Mouse (Mus musculus): ENCODE data around the gene Ndufc2.

The Ndufc2 gene

DNA sequence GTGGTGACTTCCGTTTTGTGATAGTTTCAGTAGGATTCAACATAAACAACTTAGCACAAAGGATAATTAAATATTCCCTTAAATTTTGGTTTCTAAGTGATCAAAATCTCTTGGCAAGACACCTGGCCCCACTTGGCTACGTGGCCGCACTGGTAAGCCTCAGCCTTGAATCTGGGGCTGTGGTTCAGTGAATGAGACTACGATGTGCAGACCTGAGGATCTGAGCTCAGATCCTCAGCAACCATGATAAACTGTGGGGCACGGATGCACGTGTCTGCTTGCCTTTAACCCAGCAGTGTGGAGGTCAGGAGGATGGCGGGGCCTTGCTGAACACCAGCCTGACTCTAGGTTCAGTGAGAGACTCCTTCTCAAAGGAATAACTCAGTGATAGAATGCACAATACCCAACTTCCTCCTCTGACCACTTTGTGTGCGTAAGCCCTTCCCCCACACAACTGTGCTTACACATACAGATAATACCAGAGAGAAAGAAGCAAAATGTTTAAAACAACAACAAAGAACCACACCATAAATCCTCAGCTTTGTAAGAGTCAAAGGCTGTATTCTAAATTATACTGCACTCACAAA lies 12.1 kb upstream of the Ndufc2 start:
- in situ Hi-C loops (cut with MboI, MseI) = no loop called here

DNA sequence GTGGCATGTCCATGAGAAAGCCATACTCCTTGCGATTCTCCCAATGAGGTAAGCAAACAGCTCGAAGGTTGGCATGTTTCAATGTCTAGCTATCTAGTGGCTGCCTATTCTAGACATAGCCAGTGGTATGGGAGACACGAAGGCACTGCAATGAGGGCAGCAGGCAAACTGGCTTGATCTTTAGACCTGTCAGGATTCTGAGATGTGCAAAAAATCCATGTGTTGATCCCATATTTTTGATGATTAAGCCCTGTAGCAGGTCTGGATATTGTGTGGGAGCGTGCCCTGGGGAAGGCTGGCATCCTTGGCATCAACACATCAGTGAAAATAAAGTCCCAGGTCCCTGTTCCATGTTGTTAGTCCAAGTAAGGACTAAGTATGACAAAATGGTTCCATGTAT lies 11.3 kb upstream of the Ndufc2 start:
- in situ Hi-C loops (cut with MboI, MseI) = no loop called here

DNA sequence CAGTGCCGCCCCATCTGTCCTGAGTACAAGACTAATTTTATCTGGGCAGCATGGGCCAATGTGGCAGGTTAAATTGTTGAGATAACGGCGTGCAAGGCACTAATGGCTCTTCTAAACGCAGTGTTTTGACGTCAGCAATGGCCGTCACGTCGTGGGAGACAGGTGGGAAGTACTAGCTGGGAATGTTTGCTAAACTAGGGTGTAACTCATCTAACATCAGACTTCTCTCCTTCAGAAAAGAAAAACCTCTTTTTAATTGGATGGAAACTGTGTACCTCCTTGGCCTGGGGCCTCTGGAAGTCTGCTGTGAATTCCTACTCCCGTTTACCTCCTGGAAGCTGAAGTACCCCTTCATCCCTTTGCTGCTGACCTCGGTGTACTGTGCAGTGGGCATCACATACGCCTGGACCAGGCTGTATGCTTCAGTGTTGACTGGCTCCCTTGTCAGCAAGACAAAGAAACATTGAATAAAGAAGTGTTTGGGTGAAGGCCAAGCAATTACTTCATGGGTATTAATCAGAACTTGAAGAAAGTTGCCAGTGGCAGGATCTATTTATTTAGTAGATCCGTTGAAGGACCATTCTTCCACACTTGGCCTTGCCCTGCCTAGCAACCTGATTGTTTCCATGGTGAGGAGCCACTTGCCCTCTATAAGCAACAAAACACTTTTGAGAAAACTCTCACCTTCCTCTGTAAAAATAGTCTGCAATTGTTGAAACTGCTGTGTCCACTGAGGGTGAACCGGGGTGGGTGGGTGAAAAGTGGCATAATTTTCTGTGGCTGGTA lies 8.3 kb upstream of the Ndufc2 start:
- in situ Hi-C loops (cut with MboI, MseI) = no loop called here

DNA sequence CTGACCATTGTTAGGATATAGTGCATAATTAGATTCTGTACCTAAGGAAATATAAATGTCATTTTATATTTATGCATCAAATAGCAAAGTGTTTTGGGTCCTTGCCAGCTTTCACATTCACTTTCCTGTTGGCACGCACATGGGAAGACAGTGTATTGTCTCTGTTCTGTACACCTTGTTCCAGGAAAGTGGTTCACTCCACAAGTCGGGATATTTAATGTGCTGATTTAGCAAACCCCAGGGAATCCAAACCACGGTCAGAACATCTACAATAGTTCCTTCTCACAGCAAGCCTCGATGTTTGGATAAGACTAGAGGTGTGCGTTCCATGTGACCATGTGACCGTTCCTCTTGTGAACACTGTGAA lies 7.7 kb upstream of the Ndufc2 start:
- in situ Hi-C loops (cut with MboI, MseI) = no loop called here

DNA sequence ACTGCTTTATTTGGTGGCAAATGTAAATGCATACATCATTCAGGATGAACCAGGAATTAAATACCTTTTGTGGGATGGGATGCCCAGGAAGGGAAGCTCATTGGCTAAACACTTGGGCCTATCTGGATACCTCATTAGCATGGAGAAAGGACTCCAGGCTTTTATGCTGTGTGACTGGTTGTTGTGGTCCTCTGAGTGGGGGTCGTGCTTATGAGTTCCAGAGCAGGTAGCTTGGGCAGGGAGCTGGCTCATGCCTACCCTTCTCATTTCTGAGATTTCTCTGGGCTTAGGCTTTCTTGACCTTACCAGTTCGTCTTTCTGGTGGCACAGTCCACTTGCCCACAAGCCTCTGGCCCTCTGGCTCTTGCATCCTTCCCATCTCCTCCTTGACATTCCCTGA lies 5.4 kb upstream of the Ndufc2 start:
- in situ Hi-C loops (cut with MboI, MseI) = no loop called here

DNA sequence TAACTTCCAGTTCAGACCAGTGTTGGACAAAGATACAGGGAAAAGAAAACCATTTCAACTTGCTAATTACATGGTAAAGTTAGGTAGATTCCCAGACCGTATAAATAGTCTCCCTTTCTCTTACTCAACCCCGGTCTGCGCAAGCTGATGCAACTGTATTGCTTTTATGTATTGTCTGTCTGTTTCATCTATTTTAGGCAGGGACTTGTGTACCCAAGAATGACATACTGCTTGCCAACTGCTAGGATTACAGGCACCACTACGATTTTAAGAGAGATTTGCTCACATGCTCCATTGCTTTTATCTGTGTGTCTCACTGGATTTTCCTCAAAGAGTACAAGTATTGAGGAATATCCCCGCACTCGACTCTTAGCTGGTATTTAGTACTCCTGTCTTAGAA lies 860 bp upstream of the Ndufc2 start:
- in situ Hi-C loops (cut with MboI, MseI) = no loop called here

DNA sequence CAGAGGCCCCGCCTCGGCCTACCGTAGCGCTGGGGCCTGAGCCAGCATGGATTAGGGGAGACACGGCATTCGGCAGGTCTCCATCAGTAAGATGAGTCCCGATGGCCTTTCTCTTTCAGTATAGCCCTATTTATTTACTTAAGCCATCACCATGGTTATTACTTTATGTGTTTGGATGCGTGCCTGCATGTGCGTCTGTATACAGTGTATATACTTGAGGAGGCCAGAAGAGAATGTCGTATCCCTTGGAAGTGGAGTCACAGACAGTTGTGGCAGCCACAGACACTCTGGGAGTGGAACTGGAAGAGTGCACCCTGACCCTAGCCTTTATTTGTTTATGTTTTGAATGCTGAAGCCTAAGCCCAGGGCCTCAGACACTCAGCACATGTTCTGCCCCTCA lies 7.3 kb downstream of the Ndufc2 start:
- in situ Hi-C loops (cut with MboI, MseI) = loop anchor here (25.0 kb wide), 1 partner anchor 280 kb away; the partner anchor contains the start of gene Clns1a

DNA sequence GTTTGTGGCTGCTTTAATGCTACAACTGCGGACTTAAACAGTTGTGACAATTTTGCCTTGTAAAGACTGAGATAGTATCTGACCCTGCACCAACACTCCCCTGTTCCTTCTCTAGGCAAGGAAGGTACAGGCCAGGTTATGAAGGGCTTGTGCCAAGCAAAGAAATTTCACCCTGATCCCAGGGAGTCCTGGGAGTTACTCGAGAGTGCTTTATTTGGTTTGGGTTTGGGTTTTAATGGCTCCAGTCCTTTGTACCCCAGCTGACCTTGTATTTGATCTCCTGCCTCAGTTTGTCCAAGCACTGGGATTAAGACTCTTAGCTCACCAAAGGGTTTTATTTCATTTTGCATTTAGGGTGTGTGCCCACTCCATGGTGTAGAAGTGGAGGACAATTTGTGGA lies 11.3 kb downstream of the Ndufc2 start:
- in situ Hi-C loops (cut with MboI, MseI) = loop anchor here (25.0 kb wide), 1 partner anchor 276 kb away; the partner anchor contains the start of gene Clns1a

DNA sequence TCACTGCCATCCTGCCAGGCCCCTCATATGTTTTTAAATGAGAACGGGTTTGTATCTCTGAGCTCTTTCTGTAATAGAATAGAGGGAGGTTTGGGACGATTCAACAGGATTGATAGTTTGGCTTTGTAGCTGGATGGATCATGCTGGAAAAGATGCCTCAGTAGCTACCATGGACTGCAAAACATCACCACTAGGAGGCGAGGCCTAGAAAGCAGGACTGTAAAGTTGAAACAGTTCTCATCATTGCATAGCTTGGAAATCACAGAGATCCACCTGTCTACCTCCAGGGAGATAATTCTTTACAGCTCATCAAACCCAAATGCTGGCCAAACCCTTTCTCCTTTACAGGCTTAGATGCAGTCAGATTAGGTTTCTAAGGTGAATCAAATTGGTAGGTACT lies 11.8 kb downstream of the Ndufc2 start:
- in situ Hi-C loops (cut with MboI, MseI) = loop anchor here (25.0 kb wide), 1 partner anchor 276 kb away; the partner anchor contains the start of gene Clns1a

DNA sequence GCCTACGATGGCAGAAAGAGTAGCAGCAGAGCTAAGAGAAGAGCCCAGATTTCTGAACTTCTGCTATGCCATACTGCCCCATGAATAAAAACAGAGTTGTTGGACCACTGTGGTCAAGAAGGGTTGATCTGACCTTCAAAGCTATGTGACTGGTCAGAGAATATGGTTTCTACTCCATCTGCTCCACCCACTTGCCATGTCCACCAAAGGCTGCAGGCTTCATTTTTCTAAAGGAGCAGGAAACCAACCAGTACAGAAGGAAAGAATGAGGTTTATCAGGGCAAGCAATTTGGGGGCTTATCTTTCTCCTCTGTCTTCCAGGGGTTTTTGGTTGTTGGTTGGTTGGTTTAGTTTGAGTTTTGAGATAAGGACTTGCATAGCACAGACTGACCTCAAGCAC lies 14.2 kb downstream of the Ndufc2 start:
- in situ Hi-C loops (cut with MboI, MseI) = loop anchor here (25.0 kb wide), 1 partner anchor 273 kb away; the partner anchor contains the start of gene Clns1a

DNA sequence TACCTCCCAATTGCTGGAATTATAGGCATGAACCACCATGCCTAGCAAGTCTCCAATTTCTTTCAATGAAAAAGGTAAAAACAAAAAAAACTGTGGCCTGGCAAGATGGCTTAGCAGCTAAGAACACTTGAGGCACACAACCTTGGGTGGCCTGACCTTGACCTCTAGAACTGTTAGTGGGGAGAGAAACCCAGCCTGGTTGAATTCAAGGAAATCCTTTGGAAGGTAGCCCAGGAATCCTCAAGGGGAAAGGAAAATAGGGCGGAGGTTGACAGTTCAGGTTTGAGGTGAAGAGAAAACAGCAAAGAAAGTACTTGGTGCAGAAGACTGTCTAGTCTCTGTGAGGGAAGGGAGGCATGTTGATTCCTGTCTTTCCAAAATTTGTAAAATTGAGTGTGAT lies 14.6 kb downstream of the Ndufc2 start:
- in situ Hi-C loops (cut with MboI, MseI) = loop anchor here (25.0 kb wide), 1 partner anchor 273 kb away; the partner anchor contains the start of gene Clns1a

DNA sequence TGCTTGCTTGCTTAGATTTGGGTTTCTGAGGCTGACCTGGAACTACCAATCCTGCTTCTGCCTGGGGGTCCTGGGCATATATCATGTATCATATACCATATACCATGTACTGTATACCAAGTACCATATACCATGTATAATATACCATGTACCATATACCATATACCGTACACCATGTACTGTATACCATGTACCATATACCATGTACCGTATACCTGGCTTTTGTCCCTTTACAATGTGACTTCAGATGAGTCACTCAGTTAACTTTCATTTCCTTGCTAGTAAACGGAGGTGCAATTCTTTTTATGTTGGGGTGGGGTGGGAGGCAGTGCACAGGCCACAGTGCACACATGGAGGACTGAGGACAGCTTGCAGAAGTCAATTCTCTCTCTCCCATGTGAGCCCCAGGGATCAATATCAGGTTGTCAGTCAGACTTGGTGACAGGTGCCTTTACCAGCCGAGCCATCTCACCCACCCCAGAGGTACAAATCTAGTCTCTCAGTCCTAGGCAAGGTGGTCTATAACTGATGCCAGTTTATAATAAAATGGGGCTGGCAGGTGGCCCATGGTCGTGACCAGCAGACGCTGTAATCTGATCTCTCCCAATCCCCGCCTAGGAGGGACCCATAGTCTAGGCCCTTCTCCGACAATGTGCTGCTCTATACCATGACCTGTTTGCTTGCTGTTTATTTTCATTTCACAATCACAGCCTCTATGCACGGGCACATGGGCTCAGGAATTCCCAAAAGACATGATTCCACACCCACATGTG lies 15.3 kb downstream of the Ndufc2 start:
- in situ Hi-C loops (cut with MboI, MseI) = loop anchor here (25.0 kb wide), 1 partner anchor 272 kb away; the partner anchor contains the start of gene Clns1a

DNA sequence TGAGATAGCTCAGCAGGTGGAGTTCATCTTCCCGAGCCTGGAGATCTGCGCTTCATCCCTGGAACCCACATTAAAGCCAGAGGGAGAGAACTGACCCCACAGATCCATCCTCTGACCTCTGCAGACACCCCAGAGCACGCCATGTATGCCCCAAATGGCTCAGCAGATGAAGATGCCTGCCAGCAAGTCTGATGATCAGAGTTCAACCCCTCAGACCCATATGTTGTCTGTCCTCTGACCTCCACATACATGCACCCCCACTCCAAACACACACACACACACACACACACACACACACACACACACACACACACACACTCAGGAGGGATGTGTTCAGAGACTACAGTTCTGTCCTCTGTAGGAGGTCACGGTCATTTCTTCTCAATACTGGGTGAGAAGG lies 16.7 kb downstream of the Ndufc2 start:
- in situ Hi-C loops (cut with MboI, MseI) = loop anchor here (25.0 kb wide), 1 partner anchor 271 kb away; the partner anchor contains the start of gene Clns1a

DNA sequence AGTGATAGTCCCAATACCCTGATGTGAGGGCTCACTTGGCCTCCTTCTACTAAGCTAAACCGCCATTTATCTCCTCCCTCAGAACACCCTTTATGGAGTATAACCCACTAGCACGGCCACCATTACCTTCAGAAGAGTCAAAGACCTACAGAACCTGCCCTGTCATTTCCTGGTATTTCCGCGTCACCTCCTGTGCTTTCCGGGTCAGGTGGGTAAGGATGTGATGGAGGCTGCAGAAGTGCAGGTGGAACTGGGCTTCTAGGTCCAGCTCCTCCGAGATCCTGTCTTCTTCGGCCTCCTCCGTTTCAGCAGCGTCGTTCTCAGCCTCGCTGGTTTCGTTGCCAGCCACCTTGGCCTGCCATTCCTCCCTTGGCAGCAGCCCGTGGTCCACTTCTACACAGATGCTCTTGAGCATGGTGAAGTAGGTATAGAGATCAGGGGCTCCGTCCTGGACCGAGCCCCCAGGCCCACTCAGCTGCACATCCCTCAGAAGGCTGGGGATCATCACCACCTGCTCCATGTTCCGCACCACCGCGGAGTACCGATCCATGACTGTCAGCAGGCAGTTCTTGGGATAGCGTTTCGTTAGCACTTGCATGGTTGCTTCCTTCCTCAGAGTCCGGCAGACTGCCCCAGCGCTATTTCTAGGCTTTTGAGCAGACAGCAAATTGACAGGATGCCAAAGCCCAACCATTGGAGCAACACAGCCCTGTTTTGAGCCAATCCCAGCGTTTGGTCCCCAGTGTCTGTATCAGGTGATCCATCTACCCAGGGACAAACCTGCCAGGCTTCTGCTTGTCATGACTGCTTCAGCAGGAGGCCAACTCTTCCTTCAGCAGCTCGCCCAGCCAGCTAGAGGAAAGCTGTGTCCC lies 17.3 kb downstream of the Ndufc2 start, which contains the start of gene Thrsp:
Gene Thrsp, minus strand, starts transcription at position 825 of the 872 bp plus-strand sequence.
- in situ Hi-C loops (cut with MboI, MseI) = loop anchor here (25.0 kb wide), 1 partner anchor 270 kb away; the partner anchor contains the start of gene Clns1a

DNA sequence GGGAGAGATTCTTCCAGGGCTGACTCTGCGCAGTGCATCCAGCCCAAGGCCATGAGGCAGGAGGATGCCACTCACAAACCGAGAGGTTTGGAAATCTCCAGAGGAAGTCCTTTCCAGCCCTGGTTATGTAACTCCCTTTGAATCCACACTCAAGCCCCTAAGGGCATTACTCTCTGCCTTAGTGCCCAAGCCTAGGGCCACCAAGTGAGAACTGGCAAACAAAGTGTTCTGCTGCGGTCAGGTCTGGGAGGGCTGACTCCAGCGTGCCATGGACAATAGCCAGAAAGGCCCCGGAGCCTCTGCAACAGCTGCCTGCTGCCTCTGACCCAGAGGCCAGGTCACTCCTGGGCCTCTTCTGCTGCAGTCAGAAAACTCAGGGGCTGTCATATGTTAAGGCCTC lies 18.9 kb downstream of the Ndufc2 start:
- in situ Hi-C loops (cut with MboI, MseI) = loop anchor here (25.0 kb wide), 1 partner anchor 269 kb away; the partner anchor contains the start of gene Clns1a

DNA sequence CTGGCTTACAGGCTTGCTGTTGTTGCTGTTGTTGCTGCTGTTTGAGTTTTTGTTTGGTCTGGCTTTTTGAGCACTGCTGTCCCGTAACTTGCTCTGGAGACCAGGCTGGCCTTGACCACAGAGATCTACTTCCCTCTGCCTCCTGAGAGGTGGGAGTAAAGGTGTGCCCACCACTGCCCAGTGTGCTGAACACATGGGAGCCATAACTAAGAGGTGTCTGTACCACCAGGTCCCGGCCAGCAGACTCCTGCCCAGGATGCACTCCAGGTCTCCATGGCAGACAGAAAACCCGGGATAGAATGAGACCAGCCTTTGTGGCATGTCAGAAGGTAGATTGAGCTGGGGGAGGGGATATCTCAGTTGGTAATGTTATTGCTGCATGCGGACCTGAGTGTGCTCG lies 19.4 kb downstream of the Ndufc2 start:
- in situ Hi-C loops (cut with MboI, MseI) = loop anchor here (25.0 kb wide), 1 partner anchor 268 kb away; the partner anchor contains the start of gene Clns1a

DNA sequence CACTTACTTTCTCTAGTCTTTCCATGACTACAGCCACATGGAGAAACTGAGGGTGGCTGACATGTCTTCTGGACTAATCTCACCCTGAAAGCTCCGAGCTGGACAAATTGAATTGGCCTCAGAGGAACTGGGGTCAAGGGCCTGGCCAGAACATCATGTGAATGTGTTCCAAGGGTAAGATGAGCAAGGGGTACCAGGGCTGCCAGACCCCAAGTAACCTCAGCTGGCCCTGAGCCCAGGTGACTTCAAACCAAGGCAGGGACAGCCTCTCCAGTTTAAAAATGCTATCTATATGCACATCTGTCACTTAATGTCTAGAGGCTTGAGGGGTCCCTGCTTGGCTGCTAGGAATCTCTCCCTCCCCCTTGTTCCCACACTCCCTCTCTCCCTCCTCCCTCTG lies 20.6 kb downstream of the Ndufc2 start:
- in situ Hi-C loops (cut with MboI, MseI) = loop anchor here (10.0 to 25.0 kb wide), 2 partner anchors 267 to 314 kb away; partner anchors contain the start of genes Aqp11 and Clns1a

DNA sequence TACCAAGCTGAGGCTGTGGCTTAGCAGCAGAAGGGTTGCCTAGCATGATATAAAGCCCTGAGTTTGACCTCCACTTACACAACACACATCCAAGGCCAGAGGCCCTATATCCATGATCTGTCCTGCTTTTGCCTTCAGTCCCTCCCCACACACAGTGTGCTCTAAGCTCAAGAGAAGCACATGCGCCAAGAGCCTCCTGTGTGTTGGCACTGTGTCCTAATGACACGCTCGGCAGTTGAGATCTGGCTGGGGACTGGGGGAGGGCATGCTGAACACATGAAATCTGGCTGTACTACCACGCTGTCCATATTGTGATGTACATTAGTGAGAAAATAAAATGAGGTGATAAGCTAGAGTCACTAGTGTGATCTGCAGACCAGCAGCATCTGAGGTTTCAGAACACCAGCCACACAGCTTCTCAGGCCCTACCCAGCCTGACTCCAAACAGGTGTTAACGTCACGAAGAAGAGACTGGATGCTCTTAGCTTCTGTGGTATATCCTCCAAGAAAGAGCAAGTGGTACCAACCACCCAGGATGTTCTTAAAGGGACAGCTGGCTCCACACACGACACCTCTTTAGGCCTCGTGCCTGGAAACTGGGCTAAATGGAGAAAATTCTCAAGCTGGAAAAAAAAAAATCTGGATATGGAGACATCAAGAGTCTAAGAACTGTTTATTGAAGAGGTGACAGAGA lies 21.3 kb downstream of the Ndufc2 start:
- in situ Hi-C loops (cut with MboI, MseI) = loop anchor here (10.0 to 25.0 kb wide), 2 partner anchors 266 to 314 kb away; partner anchors contain the start of genes Aqp11 and Clns1a

DNA sequence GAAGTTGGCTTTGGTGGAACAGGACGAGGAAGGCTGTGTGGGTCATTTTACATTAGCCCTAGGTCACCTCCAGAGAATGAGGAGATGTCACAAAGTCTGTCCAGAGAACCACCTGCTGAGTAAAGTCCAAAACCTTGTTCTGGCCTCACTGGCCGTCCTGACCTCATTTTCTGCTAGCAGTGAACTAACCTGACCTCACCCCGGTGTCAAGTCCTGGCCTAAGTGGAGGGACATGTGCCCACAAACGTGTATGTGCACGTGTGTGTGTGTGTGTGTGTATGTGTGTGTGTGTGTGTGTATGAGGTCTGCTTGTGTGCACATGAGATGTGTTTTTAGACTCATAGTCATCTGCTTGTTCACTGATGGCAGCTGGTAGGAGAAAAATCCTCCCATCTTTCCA lies 24.0 kb downstream of the Ndufc2 start:
- in situ Hi-C loops (cut with MboI, MseI) = loop anchor here (10.0 to 25.0 kb wide), 2 partner anchors 264 to 311 kb away; partner anchors contain the start of genes Aqp11 and Clns1a

Measured in T-helper 1 cell (primary cell).